Mouse (Mus musculus): ENCODE measurements around the gene Mars. TPM values are rescaled to one million over a fixed set of nuclear protein-coding genes. Genes with fewer than 3 reads are reported as not detected.
A peak's percentile ranks its signal among the peaks of the same experiment; 100 is the strongest.

Gene Mars
- polyA plus RNA-seq (2014; fragmentation: Nextera tagmentation; extraction: Ambion mirVana): 117 and 123 TPM in 2 replicates

GRCm38 (mm10) chr10:127311476-127312355 lies at the start of gene Mars:
Gene Mars, minus strand, starts transcription at chr10:127311786.
- Histone ChIP-seq H3K4me1 (ENCODE audit: control insufficient read depth, insufficient read depth, low read length) (peaks cover 8% of the 10 kb centered on the region), H3K27ac (ENCODE audit: low read depth, low read length) (peak within 1 kb of the TSS; percentile 49), H3K4me3 (ENCODE audit: low read depth, low read length) (peak within 1 kb of the TSS; percentile 64), H3K4me2 (ENCODE audit: low read depth, low read length) (peak within 1 kb of the TSS; percentile 84), H3K9ac (replicated peaks; ENCODE audit: low read depth, low read length) (peak within 1 kb of the TSS; percentile 76), H3K27me3 (ENCODE audit: control insufficient read depth, insufficient read depth, low read length) (no peaks in the 10 kb centered on the region), H3K9me3 (ENCODE audit: control insufficient read depth, low read length) (no peaks in the 10 kb centered on the region), H3K36me3 (ENCODE audit: control insufficient read depth, insufficient read depth, low read length) (peaks cover 15% of the 10 kb centered on the region)
- WGBS: under 1% methylated on average over 65 of the region's 65 CpGs
- ATAC-seq (ENCODE audit: low read depth): peak; percentile 97

DNA sequence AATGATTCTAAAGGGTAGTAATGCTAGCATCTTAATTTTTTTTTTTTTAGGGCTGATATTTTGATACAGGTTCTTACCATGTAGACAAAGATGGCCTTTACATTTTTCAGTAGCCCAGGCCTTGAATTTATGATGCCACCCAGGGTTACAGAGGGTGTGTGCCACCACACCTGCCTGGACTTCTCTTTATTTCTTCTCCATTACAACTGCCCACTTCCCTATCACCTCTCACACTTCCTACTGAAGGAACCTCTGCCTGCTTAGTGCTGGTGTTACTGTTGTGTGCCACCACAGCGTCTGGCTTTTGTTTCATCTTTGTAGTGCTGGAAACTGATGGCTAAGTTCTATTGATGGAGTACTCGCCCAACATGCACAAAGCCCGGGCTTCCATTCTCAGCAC lies 49.1 kb upstream of the Mars start:
- no peak overlapping the region for H3K4me3 ChIP-seq (ENCODE audit: low read depth, low read length)
- no peaks in the 10 kb centered on the region for H3K27me3 ChIP-seq (ENCODE audit: control insufficient read depth, insufficient read depth, low read length)
- no peaks in the 10 kb centered on the region for H3K36me3 ChIP-seq (ENCODE audit: control insufficient read depth, insufficient read depth, low read length)
- no peak for ATAC-seq (ENCODE audit: low read depth)
- H3K9me3 ChIP-seq (ENCODE audit: control insufficient read depth, low read length): no peaks in the 10 kb centered on the region
- no peak overlapping the region for H3K4me2 ChIP-seq (ENCODE audit: low read depth, low read length)
- H3K4me1 ChIP-seq (ENCODE audit: control insufficient read depth, insufficient read depth, low read length): no peaks in the 10 kb centered on the region
- WGBS: 78% methylated on average over 3 of the region's 3 CpGs
- H3K27ac ChIP-seq (ENCODE audit: low read depth, low read length): no peak overlapping the region
- no peak overlapping the region for H3K9ac ChIP-seq (replicated peaks; ENCODE audit: low read depth, low read length)

DNA sequence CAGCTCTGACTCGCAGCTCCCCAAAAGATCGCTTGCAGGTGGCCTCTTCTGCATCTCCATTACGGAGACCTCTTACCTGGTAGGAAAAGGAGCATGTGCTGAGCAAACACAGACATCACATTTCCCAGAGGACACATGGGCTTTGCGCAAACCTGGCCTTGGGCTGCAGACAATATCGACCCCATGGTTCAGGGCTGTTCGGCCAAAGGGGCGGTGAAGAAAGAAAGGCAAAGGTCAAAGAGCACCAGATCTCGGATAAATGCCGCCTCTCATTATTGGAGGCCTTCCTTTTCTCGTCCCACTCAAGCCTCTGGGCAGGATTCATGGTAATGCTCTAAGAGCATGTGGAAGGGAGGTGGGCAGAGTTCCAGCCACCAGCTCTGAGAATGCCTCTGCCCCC lies 43.8 kb upstream of the Mars start:
- no peak for ATAC-seq (ENCODE audit: low read depth)
- 68% methylated on average over 10 of the region's 10 CpGs for WGBS

GRCm38 (mm10) chr10:127353909-127354895 lies 42.6 kb upstream of the Mars start, which contains the start of gene Inhbe:
Gene Inhbe, minus strand, starts transcription at chr10:127354411.
- no peaks in the 10 kb centered on the region; the same call in 1 of the 2 replicates for H3K27me3 ChIP-seq (ENCODE audit: control insufficient read depth, insufficient read depth, low read length)
- no peak within 1 kb of the TSS for H3K4me2 ChIP-seq (ENCODE audit: low read depth, low read length)
- WGBS: 87% methylated on average over 18 of the region's 18 CpGs
- H3K9ac ChIP-seq (replicated peaks; ENCODE audit: low read depth, low read length): no peak within 1 kb of the TSS
- no peak within 1 kb of the TSS for H3K4me3 ChIP-seq (ENCODE audit: low read depth, low read length)
- no peaks in the 10 kb centered on the region for H3K9me3 ChIP-seq (ENCODE audit: control insufficient read depth, low read length)
- H3K4me1 ChIP-seq (ENCODE audit: control insufficient read depth, insufficient read depth, low read length): no peaks in the 10 kb centered on the region
- H3K36me3 ChIP-seq (ENCODE audit: control insufficient read depth, insufficient read depth, low read length): no peaks in the 10 kb centered on the region
- no peak for ATAC-seq (ENCODE audit: low read depth)
- H3K27ac ChIP-seq (ENCODE audit: low read depth, low read length): no peak within 1 kb of the TSS

More for the DNA sequence above, 43.8 kb upstream of the Mars start:
- Histone ChIP-seq H3K4me2 (ENCODE audit: low read depth, low read length) (no peak overlapping the region), H3K36me3 (ENCODE audit: control insufficient read depth, insufficient read depth, low read length) (no peaks in the 10 kb centered on the region), H3K27me3 (ENCODE audit: control insufficient read depth, insufficient read depth, low read length) (no peaks in the 10 kb centered on the region; the same call in 1 of the 2 replicates), H3K27ac (ENCODE audit: low read depth, low read length) (no peak overlapping the region), H3K9ac (replicated peaks; ENCODE audit: low read depth, low read length) (no peak overlapping the region), H3K4me1 (ENCODE audit: control insufficient read depth, insufficient read depth, low read length) (no peaks in the 10 kb centered on the region), H3K9me3 (ENCODE audit: control insufficient read depth, low read length) (no peaks in the 10 kb centered on the region), H3K4me3 (ENCODE audit: low read depth, low read length) (no peak overlapping the region)

DNA sequence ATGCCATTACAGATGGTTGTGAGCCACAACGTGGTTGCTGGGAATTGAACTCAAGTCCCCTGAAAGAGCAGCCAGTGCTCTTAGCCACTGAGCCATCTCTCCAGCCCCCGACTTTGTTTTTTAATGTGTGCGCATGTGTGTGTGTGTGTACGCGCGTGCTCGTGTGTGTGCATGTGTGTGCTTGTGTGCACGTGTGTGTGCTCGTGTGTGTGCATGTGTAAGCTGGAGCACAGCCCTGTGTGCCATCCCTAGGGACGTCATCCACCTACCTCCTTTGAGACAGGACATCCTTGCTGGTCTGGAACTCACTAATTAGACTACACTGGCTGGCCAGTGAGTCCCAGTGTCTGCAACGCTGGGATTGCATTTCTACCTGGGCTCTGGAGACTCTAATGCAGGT lies 41.2 kb upstream of the Mars start:
- WGBS: 93% methylated on average over 11 of the region's 11 CpGs

DNA sequence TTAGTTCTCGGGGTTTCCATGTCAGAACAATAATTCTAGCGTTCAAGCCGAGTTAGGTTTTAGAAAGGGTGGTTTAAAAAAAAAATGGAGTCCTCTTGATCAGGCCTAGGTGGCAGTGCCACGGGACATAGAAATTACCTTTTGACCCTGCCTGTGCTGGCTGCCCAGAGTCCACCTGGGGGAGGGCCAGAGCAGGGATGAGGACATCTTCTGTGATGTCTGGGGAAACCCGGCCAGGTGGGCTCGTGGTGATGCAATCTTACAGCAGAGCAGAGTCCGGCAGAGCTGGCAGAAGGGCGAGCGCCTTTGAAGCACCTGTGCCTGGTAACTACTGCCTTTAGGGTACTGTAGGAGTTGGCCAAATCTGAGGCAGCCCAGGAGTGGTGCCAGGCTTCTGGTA lies 40.6 kb upstream of the Mars start:
- Histone ChIP-seq H3K4me2 (ENCODE audit: low read depth, low read length) (no peak overlapping the region), H3K4me1 (ENCODE audit: control insufficient read depth, insufficient read depth, low read length) (no peaks in the 10 kb centered on the region), H3K9ac (replicated peaks; ENCODE audit: low read depth, low read length) (no peak overlapping the region), H3K27me3 (ENCODE audit: control insufficient read depth, insufficient read depth, low read length) (no peaks in the 10 kb centered on the region; the same call in 1 of the 2 replicates), H3K9me3 (ENCODE audit: control insufficient read depth, low read length) (no peaks in the 10 kb centered on the region), H3K4me3 (ENCODE audit: low read depth, low read length) (no peak overlapping the region), H3K36me3 (ENCODE audit: control insufficient read depth, insufficient read depth, low read length) (no peaks in the 10 kb centered on the region), H3K27ac (ENCODE audit: low read depth, low read length) (no peak overlapping the region)
- 87% methylated on average over 9 of the region's 9 CpGs for WGBS
- ATAC-seq (ENCODE audit: low read depth): no peak

More for the DNA sequence above, 41.2 kb upstream of the Mars start:
- H3K4me3 ChIP-seq (ENCODE audit: low read depth, low read length): no peak overlapping the region
- no peak overlapping the region for H3K4me2 ChIP-seq (ENCODE audit: low read depth, low read length)
- H3K36me3 ChIP-seq (ENCODE audit: control insufficient read depth, insufficient read depth, low read length): no peaks in the 10 kb centered on the region
- no peak for ATAC-seq (ENCODE audit: low read depth)
- H3K4me1 ChIP-seq (ENCODE audit: control insufficient read depth, insufficient read depth, low read length): no peaks in the 10 kb centered on the region
- no peak overlapping the region for H3K27ac ChIP-seq (ENCODE audit: low read depth, low read length)
- no peaks in the 10 kb centered on the region for H3K9me3 ChIP-seq (ENCODE audit: control insufficient read depth, low read length)
- no peak overlapping the region for H3K9ac ChIP-seq (replicated peaks; ENCODE audit: low read depth, low read length)
- H3K27me3 ChIP-seq (ENCODE audit: control insufficient read depth, insufficient read depth, low read length): no peaks in the 10 kb centered on the region; the same call in 1 of the 2 replicates

- H3K9ac ChIP-seq (replicated peaks; ENCODE audit: low read depth, low read length): no peak overlapping the region
- 78% methylated on average over 8 of the region's 8 CpGs for WGBS
- H3K27me3 ChIP-seq (ENCODE audit: control insufficient read depth, insufficient read depth, low read length): no peaks in the 10 kb centered on the region; the same call in 1 of the 2 replicates
- no peaks in the 10 kb centered on the region for H3K36me3 ChIP-seq (ENCODE audit: control insufficient read depth, insufficient read depth, low read length)
- H3K27ac ChIP-seq (ENCODE audit: low read depth, low read length): no peak overlapping the region
- no peaks in the 10 kb centered on the region for H3K4me1 ChIP-seq (ENCODE audit: control insufficient read depth, insufficient read depth, low read length)
- no peak overlapping the region for H3K4me2 ChIP-seq (ENCODE audit: low read depth, low read length)
- no peaks in the 10 kb centered on the region for H3K9me3 ChIP-seq (ENCODE audit: control insufficient read depth, low read length)
- H3K4me3 ChIP-seq (ENCODE audit: low read depth, low read length): no peak overlapping the region
- ATAC-seq (ENCODE audit: low read depth): no peak
Measured at GRCm38 (mm10) chr10:127351719-127352118, 40.1 kb upstream of the Mars start.

DNA sequence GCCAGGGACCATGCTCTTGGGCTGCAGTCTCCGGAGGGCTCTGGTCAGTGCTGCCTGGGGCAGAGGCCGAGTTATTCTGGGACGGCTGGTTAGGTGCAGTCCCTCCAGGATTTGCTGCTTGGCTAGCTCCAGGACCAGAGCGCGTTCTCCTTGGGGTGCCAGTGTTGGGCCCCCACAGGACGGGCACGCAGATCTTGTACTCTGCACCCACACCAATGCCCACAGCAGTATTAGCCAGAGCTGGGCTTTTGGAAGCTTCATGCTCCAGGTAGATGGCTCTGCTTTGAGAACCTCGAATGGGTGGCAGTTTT lies 39.7 kb upstream of the Mars start:
- Histone ChIP-seq H3K9me3 (ENCODE audit: control insufficient read depth, low read length) (no peaks in the 10 kb centered on the region), H3K36me3 (ENCODE audit: control insufficient read depth, insufficient read depth, low read length) (no peaks in the 10 kb centered on the region), H3K4me1 (ENCODE audit: control insufficient read depth, insufficient read depth, low read length) (no peaks in the 10 kb centered on the region), H3K4me2 (ENCODE audit: low read depth, low read length) (peak overlapping the region; percentile 21; the same call in 1 of the 2 replicates), H3K27me3 (ENCODE audit: control insufficient read depth, insufficient read depth, low read length) (no peaks in the 10 kb centered on the region; the same call in 1 of the 2 replicates), H3K27ac (ENCODE audit: low read depth, low read length) (no peak overlapping the region), H3K4me3 (ENCODE audit: low read depth, low read length) (no peak overlapping the region), H3K9ac (replicated peaks; ENCODE audit: low read depth, low read length) (no peak overlapping the region)
- WGBS: 83% methylated on average over 8 of the region's 8 CpGs
- peak; percentile 6; the same call in 1 of the 2 replicates for ATAC-seq (ENCODE audit: low read depth)

Measured in neural tube, embryonic 14.5 days (tissue).